Mouse (Mus musculus) brain, adult 2 months (tissue): ENCODE results near the gene Cox10.
A peak's percentile ranks its signal among the peaks of the same experiment; 100 is the strongest.

Experiments used
- DNase-seq: peaks from one replicate; pipeline ENCODE4 v3.0.0; 2011; ENCODE audit warnings: low read depth, low spot score

Gene Cox10

DNA sequence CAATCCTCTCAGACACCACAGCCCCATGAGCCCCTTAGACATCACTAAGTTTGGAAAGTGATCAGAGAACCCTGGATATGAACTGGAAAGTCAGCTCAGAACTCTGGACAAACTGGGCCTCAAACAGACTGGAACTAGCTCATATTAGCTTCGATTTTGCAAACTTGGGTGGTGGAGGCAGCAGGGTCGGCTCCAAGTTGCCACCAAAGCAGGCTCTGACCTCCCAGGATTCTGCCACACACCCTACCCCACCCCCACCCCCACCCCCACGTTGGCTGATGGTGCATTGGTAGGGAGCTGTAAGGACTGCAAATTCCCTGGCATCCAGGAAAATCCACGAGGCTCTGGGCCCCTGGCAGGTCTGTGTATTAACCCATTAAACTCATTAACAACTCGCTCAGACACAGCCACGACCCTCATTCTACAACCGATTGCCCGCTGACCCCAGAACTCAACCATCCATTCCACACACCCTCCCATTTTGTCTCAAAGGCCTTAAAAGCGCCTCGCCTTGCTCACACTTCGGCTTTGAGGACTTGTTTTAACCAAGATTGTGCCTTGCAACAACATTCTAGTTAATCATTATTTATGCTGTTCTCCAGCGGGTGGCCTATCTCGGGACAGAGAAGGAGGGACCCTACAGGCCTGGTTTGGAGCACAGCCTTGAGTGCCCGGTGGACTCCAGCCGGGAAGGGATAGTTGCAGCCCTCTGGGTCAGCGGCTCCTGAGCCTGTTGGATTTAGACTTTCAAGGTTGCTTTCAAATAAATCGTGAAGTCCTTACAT is 160.8 kb downstream of the Cox10 start:
- no peak for DNase-seq

DNA sequence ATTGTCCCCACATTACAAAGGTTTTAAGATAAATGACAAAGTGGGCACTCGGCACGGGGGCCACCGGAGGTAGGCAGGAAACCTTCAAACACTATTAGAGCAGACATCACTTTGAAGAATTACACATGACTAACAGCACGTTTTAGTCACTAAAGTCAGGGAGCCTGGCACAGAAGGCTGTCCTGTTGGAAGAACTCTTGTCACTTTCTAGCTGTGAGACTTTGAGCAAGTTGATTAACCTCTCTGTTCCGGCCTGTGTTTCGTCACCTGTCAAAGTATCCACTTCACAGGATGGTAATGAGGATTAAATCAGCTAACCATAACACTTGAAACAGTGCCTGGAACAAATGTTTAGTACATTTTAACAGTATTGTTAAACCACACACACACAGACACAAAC is 161.7 kb downstream of the Cox10 start:
- no peak for DNase-seq

GRCm38 (mm10) chr11:63914388-63914787 is 164.9 kb downstream of the Cox10 start:
- DNase-seq = peak; percentile 78

DNA sequence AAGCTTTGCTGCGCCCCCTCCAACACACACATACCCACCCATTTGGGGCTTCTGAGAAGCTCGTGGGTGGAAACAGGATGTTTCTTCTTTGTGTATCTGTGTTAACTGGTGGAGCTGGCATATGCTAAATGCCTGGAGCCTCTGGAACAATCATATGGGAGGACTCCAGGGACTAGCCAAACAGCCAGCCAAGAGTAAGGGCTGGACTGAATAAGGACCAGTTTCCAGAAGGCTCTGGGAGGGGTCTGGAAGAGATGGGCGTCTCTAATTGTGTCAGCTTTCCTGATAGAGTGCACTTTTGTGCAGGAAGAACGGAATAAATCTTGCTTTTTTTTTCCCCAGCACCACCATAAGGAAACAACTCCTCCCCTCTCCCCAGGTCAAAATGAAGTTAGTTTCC is 165.3 kb downstream of the Cox10 start:
- DNase-seq = no peak
